Mouse (Mus musculus) kidney, adult 2 months (tissue): ENCODE data around the gene 3100002H09Rik.

Source experiments
- CTCF ChIP-seq: fragments of 200-500 bp; conservative IDR thresholded peaks from 2 replicates; pipeline ENCODE4 v1.5.1; 2011; ENCODE audit warnings: low read depth, mild to moderate bottlenecking, control low read depth, low read length, moderate library complexity, mixed read lengths; ENCODE audit not compliant: insufficient read depth, insufficient read length
- POLR2A ChIP-seq: fragments of 200-500 bp; IDR thresholded peaks from one replicate; pipeline ENCODE4 v1.6.1; 2011; ENCODE audit warnings: low read depth, low read length, control low read depth

GRCm38 (mm10) chr4:124594933-124595332 is 15.7 kb downstream of the 3100002H09Rik start:
- TF ChIP-seq CTCF (no peak), POLR2A (no peak)
